ENCODE assay signal across 8 mouse cellular contexts in the genomic region with DNA sequence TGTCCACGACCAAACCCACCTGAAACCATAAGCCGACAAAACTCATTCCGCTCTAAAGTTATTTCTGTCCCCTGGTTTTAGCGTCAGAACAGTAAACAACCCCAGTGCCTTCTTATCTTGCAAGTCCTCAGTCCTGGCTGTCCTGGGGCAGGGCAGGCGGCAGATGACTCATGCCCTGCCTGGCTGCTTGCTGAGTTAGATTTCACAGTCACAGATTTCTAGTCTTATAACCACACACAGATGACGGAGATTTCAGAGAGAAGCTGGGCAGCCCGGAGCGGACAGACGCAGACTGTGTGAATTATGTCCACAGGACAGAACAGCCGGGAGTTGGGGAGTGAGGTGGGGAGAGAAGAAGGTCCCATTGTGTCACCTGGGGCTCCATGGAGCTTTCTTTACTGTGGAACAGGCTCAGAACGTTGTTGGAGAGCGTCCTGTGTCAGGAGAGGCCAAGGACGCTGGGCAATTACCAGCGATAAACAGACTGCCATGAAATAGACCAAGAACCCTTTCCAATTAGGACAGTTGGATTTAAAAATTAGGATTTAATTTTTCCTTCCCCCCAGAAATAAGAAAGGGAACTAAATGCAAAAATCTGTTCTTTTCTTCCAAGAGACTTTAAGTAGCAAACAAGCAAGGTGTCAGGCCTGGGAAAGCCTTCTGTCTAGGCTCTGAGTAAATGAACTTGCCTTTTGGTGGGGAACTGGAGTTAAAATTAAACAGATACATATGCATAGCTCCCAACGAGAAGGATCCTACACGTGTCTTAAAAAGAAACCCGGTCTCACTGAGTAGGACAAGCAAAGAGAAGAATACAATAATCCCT.
DNase-seq lines count a peak whose midpoint lies in the region; ATAC-seq lines count a peak whose summit lies in the region.

No protein-coding gene starts in this region.

- H3K27ac ChIP-seq in embryonic facial prominence, embryonic 15.5 days (replicated peaks) = peak overlapping the region; percentile 31

- 36% methylated on average over 17 of the region's 17 CpGs for WGBS in embryonic facial prominence, embryonic 15.5 days

- peaks cover 17% of the 10 kb centered on the region for H3K4me1 ChIP-seq in embryonic facial prominence, embryonic 15.5 days

- H3K4me2 ChIP-seq in embryonic facial prominence, embryonic 15.5 days (replicated peaks) = no peak overlapping the region

- no peak for ATAC-seq in embryonic facial prominence, embryonic 15.5 days (ENCODE audit: insufficient number of reproducible peaks, low FRiP score, low TSS enrichment, low read depth)
- no peak for ATAC-seq in megakaryocyte-erythroid progenitor cell, adult 5-6 weeks (replicated peaks; ENCODE audit: low FRiP score, low TSS enrichment, poor library complexity, severe bottlenecking)

- H3K27me3 ChIP-seq in embryonic facial prominence, embryonic 15.5 days = no peaks in the 10 kb centered on the region

- intact Hi-C loops in heart, postnatal 25 days (cut with DNase I) = loop anchor here (5.0 kb wide), 1 partner anchor 87 kb away; a partner anchor contains a TSS

- no peak overlapping the region for H3K4me3 ChIP-seq in embryonic facial prominence, embryonic 15.5 days (replicated peaks)

- no peak overlapping the region for H3K9ac ChIP-seq in embryonic facial prominence, embryonic 15.5 days

- no peaks in the 10 kb centered on the region for H3K36me3 ChIP-seq in embryonic facial prominence, embryonic 15.5 days

- DNase-seq in ovary, postnatal 36 days (ENCODE audit: low spot score) = peak; percentile 50
- no peak for DNase-seq in ovary, postnatal 14 days (ENCODE audit: low spot score)
- peak; percentile 26 for DNase-seq in heart, postnatal 25 days (ENCODE audit: low spot score)
- DNase-seq in urinary bladder, postnatal 25 days (ENCODE audit: low spot score) = peak; percentile 17
- DNase-seq in kidney, postnatal 25 days = no peak
- DNase-seq in thymus, postnatal 14 days = no peak

- H3K9me3 ChIP-seq in embryonic facial prominence, embryonic 15.5 days (replicated peaks) = no peaks in the 10 kb centered on the region

Comparison
In these comparisons a context has a peak if more than half of its experiments do, and no peak if none do; other contexts are left out.
1. DNase-seq: peak in ovary, postnatal 36 days (single experiment), heart, postnatal 25 days (single experiment) and urinary bladder, postnatal 25 days (single experiment); none in ovary, postnatal 14 days (single experiment), kidney, postnatal 25 days (0 of 2) and thymus, postnatal 14 days (single experiment).